Mouse (Mus musculus) heart, embryonic 10.5 days (tissue): ENCODE results near the gene Mien1. TPM values are rescaled to one million over a fixed set of nuclear protein-coding genes. Genes with fewer than 3 reads are reported as not detected.

Experiments
- DNase-seq: peaks from one replicate; pipeline ENCODE4 v3.0.0-alpha.2; 2017; ENCODE audit warnings: low spot score
- H3K27ac ChIP-seq: fragments of 300-500 bp; sonication (generic); 2 replicates; pipeline ENCODE4 v1.5.1; 2016; ENCODE audit warnings: mild to moderate bottlenecking
- H3K27me3 ChIP-seq: fragments of 300-500 bp; sonication (generic); 2 replicates; pipeline ENCODE4 v1.6.1; 2016; ENCODE audit warnings: mild to moderate bottlenecking; ENCODE audit not compliant: poor library complexity, insufficient read depth, severe bottlenecking
- H3K36me3 ChIP-seq: fragments of 300-500 bp; sonication (generic); 2 replicates; pipeline ENCODE4 v1.6.1; 2016; ENCODE audit warnings: mild to moderate bottlenecking, moderate library complexity
- H3K4me1 ChIP-seq: fragments of 300-500 bp; sonication (generic); 2 replicates; pipeline ENCODE4 v1.6.1; 2016; ENCODE audit warnings: mild to moderate bottlenecking
- H3K4me3 ChIP-seq: fragments of 300-500 bp; sonication (generic); 2 replicates; pipeline ENCODE4 v1.5.1; 2016; ENCODE audit warnings: mild to moderate bottlenecking, moderate library complexity
- H3K9me3 ChIP-seq: fragments of 300-500 bp; sonication (generic); 2 replicates; pipeline ENCODE4 v1.6.1; 2016; ENCODE audit warnings: mild to moderate bottlenecking, moderate library complexity
- WGBS: fragments of 180-500 bp; shearing (Covaris S2); methylation state at CpG from one replicate; pipeline ENCODE4 v1.1.7; 2016; 5-methylcytosine and 5-hydroxymethylcytosine counted together
- polyA plus RNA-seq: library from polyadenylated mRNA; unstranded; fragments of >200 nt; fragmentation: Nextera tagmentation; extraction: Ambion mirVana; gene quantifications from 2 replicates; pipeline ENCODE4 v1.2.1, GENCODE M21; 2016

Gene Mien1
- polyA plus RNA-seq, result 98.9 and 103 TPM in 2 replicates

GRCm38 (mm10) chr11:98438331-98439158 lies at the start of gene Mien1:
Gene Mien1, minus strand, starts transcription at chr11:98438991.
- H3K4me1 ChIP-seq, result peaks cover 20% of the 10 kb centered on the region; the same call in 1 of the 2 replicates
- no peaks in the 10 kb centered on the region for H3K9me3 ChIP-seq
- H3K4me3 ChIP-seq, result peak within 1 kb of the TSS; percentile 79
- peak within 1 kb of the TSS; percentile 86 for H3K27ac ChIP-seq
- no peaks in the 10 kb centered on the region for H3K27me3 ChIP-seq
- peaks cover 42% of the 10 kb centered on the region for H3K36me3 ChIP-seq
- peak; percentile 97 for DNase-seq
- WGBS, result 2% methylated on average over 43 of the region's 43 CpGs

- 70% methylated on average over 5 of the region's 5 CpGs for WGBS
- H3K27ac ChIP-seq, result no peak overlapping the region
- no peaks in the 10 kb centered on the region for H3K9me3 ChIP-seq
- no peak overlapping the region for H3K4me3 ChIP-seq
- H3K4me1 ChIP-seq, result peaks cover 5% of the 10 kb centered on the region; the same call in 1 of the 2 replicates
- peaks cover under 1% of the 10 kb centered on the region; the same call in 1 of the 2 replicates for H3K27me3 ChIP-seq
- DNase-seq, result no peak
- no peaks in the 10 kb centered on the region for H3K36me3 ChIP-seq
Measured at GRCm38 (mm10) chr11:98487526-98488040, 48.8 kb upstream of the Mien1 start.

- peaks cover 7% of the 10 kb centered on the region; the same call in 1 of the 2 replicates for H3K27me3 ChIP-seq
- no peak overlapping the region for H3K4me3 ChIP-seq
- peaks cover 2% of the 10 kb centered on the region; the same call in 1 of the 2 replicates for H3K4me1 ChIP-seq
- 84% methylated on average over 2 of the region's 2 CpGs for WGBS
- H3K36me3 ChIP-seq, result no peaks in the 10 kb centered on the region
- no peak for DNase-seq
- H3K27ac ChIP-seq, result no peak overlapping the region
- no peaks in the 10 kb centered on the region for H3K9me3 ChIP-seq
Measured at GRCm38 (mm10) chr11:98485749-98486148, 47.0 kb upstream of the Mien1 start.

- WGBS, result 78% methylated on average over 10 of the region's 10 CpGs
Measured at GRCm38 (mm10) chr11:98482067-98482466, 43.3 kb upstream of the Mien1 start.

GRCm38 (mm10) chr11:98481231-98481630 lies 42.4 kb upstream of the Mien1 start:
- Histone ChIP-seq H3K9me3 (no peaks in the 10 kb centered on the region), H3K4me1 (peaks cover 11% of the 10 kb centered on the region), H3K27ac (no peak overlapping the region), H3K27me3 (peaks cover 7% of the 10 kb centered on the region; the same call in 1 of the 2 replicates), H3K36me3 (no peaks in the 10 kb centered on the region), H3K4me3 (no peak overlapping the region)
- DNase-seq, result no peak
- 65% methylated on average over 6 of the region's 6 CpGs for WGBS

More at GRCm38 (mm10) chr11:98482067-98482466, 43.3 kb upstream of the Mien1 start:
- DNase-seq, result no peak
- H3K9me3 ChIP-seq, result no peaks in the 10 kb centered on the region
- peaks cover 7% of the 10 kb centered on the region; the same call in 1 of the 2 replicates for H3K27me3 ChIP-seq
- H3K4me1 ChIP-seq, result peaks cover 7% of the 10 kb centered on the region
- no peak overlapping the region for H3K4me3 ChIP-seq
- H3K36me3 ChIP-seq, result no peaks in the 10 kb centered on the region
- H3K27ac ChIP-seq, result no peak overlapping the region

- no peak overlapping the region for H3K27ac ChIP-seq
- H3K4me1 ChIP-seq, result peaks cover 11% of the 10 kb centered on the region
- no peaks in the 10 kb centered on the region for H3K9me3 ChIP-seq
- H3K36me3 ChIP-seq, result no peaks in the 10 kb centered on the region
- no peak overlapping the region for H3K4me3 ChIP-seq
- 81% methylated on average over 12 of the region's 12 CpGs for WGBS
- peaks cover 7% of the 10 kb centered on the region; the same call in 1 of the 2 replicates for H3K27me3 ChIP-seq
- no peak for DNase-seq
Measured at GRCm38 (mm10) chr11:98479940-98480497, 41.2 kb upstream of the Mien1 start.

GRCm38 (mm10) chr11:98479026-98479939 lies 40.5 kb upstream of the Mien1 start:
- Histone ChIP-seq H3K36me3 (no peaks in the 10 kb centered on the region), H3K4me1 (peaks cover 11% of the 10 kb centered on the region), H3K27ac (no peak overlapping the region), H3K9me3 (no peaks in the 10 kb centered on the region), H3K27me3 (peaks cover 7% of the 10 kb centered on the region; the same call in 1 of the 2 replicates), H3K4me3 (no peak overlapping the region)
- DNase-seq, result no peak
- WGBS, result 68% methylated on average over 13 of the region's 13 CpGs

- Histone ChIP-seq H3K36me3 (no peaks in the 10 kb centered on the region), H3K4me1 (peaks cover 14% of the 10 kb centered on the region), H3K4me3 (no peak overlapping the region), H3K27ac (no peak overlapping the region), H3K9me3 (no peaks in the 10 kb centered on the region), H3K27me3 (peaks cover 2% of the 10 kb centered on the region; the same call in 1 of the 2 replicates)
- DNase-seq, result no peak
- 58% methylated on average over 14 of the region's 14 CpGs for WGBS
Measured at GRCm38 (mm10) chr11:98477011-98477701, 38.4 kb upstream of the Mien1 start.

- no peaks in the 10 kb centered on the region for H3K9me3 ChIP-seq
- no peaks in the 10 kb centered on the region for H3K36me3 ChIP-seq
- DNase-seq, result no peak
- no peak overlapping the region for H3K27ac ChIP-seq
- WGBS, result 57% methylated on average over 4 of the region's 4 CpGs
- H3K4me3 ChIP-seq, result no peak overlapping the region
- H3K27me3 ChIP-seq, result no peaks in the 10 kb centered on the region
- peaks cover 17% of the 10 kb centered on the region for H3K4me1 ChIP-seq
Measured at GRCm38 (mm10) chr11:98476434-98476807, 37.6 kb upstream of the Mien1 start.

- Histone ChIP-seq H3K9me3 (no peaks in the 10 kb centered on the region), H3K4me1 (peaks cover 16% of the 10 kb centered on the region), H3K27me3 (no peaks in the 10 kb centered on the region), H3K27ac (no peak overlapping the region), H3K36me3 (no peaks in the 10 kb centered on the region), H3K4me3 (no peak overlapping the region)
- 85% methylated on average over 9 of the region's 9 CpGs for WGBS
- DNase-seq, result no peak
Measured at GRCm38 (mm10) chr11:98475630-98476433, 37.0 kb upstream of the Mien1 start.

GRCm38 (mm10) chr11:98474967-98475366 lies 36.2 kb upstream of the Mien1 start:
- no peaks in the 10 kb centered on the region for H3K9me3 ChIP-seq
- H3K27ac ChIP-seq, result no peak overlapping the region
- WGBS, result 87% methylated on average over 11 of the region's 11 CpGs
- no peaks in the 10 kb centered on the region for H3K27me3 ChIP-seq
- no peak overlapping the region for H3K4me3 ChIP-seq
- H3K4me1 ChIP-seq, result peaks cover 10% of the 10 kb centered on the region
- H3K36me3 ChIP-seq, result no peaks in the 10 kb centered on the region
- no peak for DNase-seq
